Mouse (Mus musculus) MEL (cell line): Measurements from ENCODE around the gene Tnfsfm13.

Source experiments
- CTCF ChIP-seq, 3 experiments: IDR thresholded peaks in 2 of 3; conservative IDR thresholded peaks in 1 of 3; 2 replicates each; pipeline ENCODE4 v1.5.1; 2011 to 2012; ENCODE audit warnings: low read length in 3 of 3, low read depth in 2 of 3, mild to moderate bottlenecking in 2 of 3, improper control_type of control experiment in 1 of 3, inconsistent platforms in 1 of 3, mixed read lengths in 1 of 3, moderate library complexity in 1 of 3; ENCODE audit not compliant: control insufficient read depth in 1 of 3, insufficient read depth in 1 of 3, poor library complexity in 1 of 3, severe bottlenecking in 1 of 3
- EP300 ChIP-seq, 2 experiments: IDR thresholded peaks; 2 replicates each; pipeline ENCODE4 v1.6.1; 2011; ENCODE audit warnings: improper control_type of control experiment in 2 of 2, low read length in 2 of 2, low read depth in 1 of 2, mild to moderate bottlenecking in 1 of 2
- ETS1 ChIP-seq: IDR thresholded peaks from 2 replicates; pipeline ENCODE4 v1.6.1; 2012; ENCODE audit warnings: low read depth, mild to moderate bottlenecking, inconsistent platforms, low read length, improper control_type of control experiment, moderate library complexity
- GATA1 ChIP-seq: IDR thresholded peaks from 2 replicates; pipeline ENCODE4 v1.6.1; 2011; ENCODE audit warnings: low read depth, low read length, improper control_type of control experiment
- JUND ChIP-seq: IDR thresholded peaks from 2 replicates; pipeline ENCODE4 v1.6.1; 2011; ENCODE audit warnings: low read depth, mild to moderate bottlenecking, improper control_type of control experiment, low read length
- POLR2A ChIP-seq, 2 experiments: IDR thresholded peaks; 2 replicates each; pipeline ENCODE4 v1.6.1; 2011 to 2012; ENCODE audit warnings: low read length in 2 of 2, mild to moderate bottlenecking in 2 of 2, control low read depth in 1 of 2, improper control_type of control experiment in 1 of 2, low read depth in 1 of 2, moderate library complexity in 1 of 2; ENCODE audit not compliant: control insufficient read depth in 1 of 2, insufficient read depth in 1 of 2, poor library complexity in 1 of 2
- RAD21 ChIP-seq: IDR thresholded peaks from 2 replicates; pipeline ENCODE4 v1.6.1; 2011; ENCODE audit warnings: mild to moderate bottlenecking, low read depth, low read length, improper control_type of control experiment
- SMC3 ChIP-seq: IDR thresholded peaks from 2 replicates; pipeline ENCODE4 v1.6.1; 2011; ENCODE audit warnings: low read depth, low read length, improper control_type of control experiment

DNA sequence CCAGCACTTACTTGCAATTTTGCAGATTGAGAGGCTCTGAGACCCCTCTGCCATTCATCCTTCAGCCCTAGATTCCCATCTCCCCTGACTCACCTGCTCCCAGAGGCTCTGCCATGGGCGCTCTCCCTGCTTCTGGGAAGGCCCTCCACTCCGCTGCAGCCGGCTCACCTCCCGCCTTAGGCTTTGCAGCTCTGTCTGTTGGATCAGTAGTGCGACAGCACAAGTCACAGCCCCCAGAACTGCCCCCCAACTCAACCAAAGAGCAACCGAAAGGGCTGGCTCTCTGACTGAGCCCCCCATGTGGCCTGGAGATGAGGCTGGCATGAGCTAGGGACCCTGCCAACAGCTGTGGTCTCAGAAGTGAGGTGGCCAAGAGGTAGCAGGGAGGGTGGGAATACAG is 11.0 kb downstream of the Tnfsfm13 start:
- no peak for TF ChIP-seq SMC3
- no peak for TF ChIP-seq RAD21
- no peak for TF ChIP-seq JUND
- TF ChIP-seq EP300 (IDR thresholded peaks at IDR 0.05; ENCODE audit: low read depth in 1 of 2, low read length in 2 of 2), result no peak
- TF ChIP-seq POLR2A (IDR thresholded peaks at IDR 0.05; ENCODE audit: control insufficient read depth in 1 of 2, insufficient read depth in 1 of 2, low read depth in 1 of 2, low read length in 2 of 2, poor library complexity in 1 of 2), result no peak
- TF ChIP-seq CTCF (IDR thresholded peaks at IDR 0.05 in 2 of 3, conservative IDR thresholded peaks at IDR 0.05 in 1 of 3; ENCODE audit: control insufficient read depth in 1 of 3, insufficient read depth in 1 of 3, low read depth in 2 of 3, low read length in 3 of 3, poor library complexity in 1 of 3, severe bottlenecking in 1 of 3), result no peak
- TF ChIP-seq GATA1, result no peak
- TF ChIP-seq ETS1, result no peak
